Mouse (Mus musculus): ENCODE measurements around the gene Cit.
"Not testable (repeated sequence)": the region's sequence is repeated elsewhere in the genome, so short reads cannot be mapped to it uniquely, and the experiment has no call there.

Gene Cit

DNA sequence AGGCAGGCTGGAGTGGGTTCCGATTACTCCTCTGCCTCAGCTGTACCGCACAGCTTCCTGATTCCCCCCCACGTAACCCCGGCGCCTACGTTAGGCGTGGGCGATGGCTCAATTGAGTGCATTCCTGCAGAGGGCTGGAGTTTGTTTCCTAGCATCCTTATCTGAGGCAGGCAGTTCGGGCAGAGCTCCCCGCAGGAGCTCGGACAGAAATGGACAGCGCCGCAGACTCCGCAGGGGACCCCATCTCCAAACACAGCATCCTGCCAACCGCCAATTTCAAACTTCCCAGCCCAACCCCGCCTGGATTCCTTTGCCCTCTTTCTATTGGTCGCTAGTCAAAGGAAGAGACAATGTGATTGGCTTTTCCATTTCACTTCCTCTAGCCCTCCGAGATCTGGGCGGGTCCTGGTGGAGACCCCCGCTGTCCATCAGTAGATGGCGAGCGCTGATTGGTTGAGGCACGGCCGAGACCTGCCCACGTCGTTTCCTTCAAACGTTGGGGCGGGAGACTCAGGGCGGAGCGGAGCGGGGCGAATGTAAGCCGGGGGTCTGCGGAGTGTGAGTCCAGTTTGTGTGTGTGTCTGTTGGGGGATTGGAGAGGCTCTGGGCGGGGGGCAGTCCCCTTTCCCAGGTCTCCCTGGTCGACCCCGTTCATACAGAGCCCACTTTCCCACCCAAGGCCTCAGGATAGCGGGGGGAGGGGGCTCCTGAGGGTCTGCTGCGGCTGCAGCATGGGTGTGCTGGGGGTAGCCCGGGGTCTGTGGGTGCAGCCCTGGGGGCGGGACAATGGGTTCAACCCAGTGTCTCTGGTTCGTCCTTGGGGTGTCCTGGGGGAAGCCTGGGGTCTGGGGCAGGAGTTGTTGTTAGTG is at the start of gene Cit:
TSS of gene Cit (plus strand) at position 513 of the 869 bp plus-strand sequence.
- peak; percentile 97 for DNase-seq (ENCODE audit: low read depth)

DNA sequence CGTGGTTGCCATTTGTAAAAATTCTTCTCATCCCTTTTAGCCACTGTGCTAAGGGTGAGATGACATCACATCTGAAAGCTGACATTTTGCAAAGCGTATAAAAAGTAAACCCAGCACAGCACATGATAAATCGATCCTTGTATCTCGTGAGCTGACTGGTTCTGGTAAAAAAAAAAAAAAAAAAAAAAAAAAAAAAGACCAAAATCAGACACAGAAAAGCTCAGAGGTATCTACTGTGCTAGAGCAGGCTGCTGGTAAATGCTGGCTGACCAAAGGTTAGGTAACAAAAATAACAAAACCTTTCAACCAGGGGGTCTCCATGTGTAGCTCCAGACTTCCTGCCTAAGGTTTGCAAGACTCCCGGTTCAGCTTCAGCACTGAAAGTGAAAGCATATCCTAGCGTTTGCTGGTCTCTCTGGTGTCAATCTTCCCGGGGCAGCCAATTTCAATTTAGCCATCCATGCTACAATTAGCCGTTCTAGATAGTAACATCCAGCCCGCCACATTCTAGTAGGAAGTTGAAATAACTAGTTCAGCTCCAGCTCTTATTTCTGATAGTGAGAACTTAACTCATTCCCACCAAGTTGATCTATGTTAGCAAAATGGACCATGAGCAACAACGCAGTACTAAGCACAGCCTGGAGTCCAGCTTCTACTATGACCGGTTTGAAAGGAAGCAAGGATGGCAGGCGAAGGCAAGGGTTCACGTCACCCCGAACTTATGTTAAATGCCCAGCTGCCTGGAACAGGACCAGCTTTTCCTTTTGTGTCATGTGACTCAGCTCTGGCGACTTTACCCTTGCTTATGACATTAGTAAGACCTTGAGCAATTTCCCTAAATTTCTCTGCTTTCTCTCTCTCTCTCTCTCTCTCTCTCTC is 45.8 kb upstream of the Cit start:
- DNase-seq (ENCODE audit: low read depth) = peak; percentile 35

DNA sequence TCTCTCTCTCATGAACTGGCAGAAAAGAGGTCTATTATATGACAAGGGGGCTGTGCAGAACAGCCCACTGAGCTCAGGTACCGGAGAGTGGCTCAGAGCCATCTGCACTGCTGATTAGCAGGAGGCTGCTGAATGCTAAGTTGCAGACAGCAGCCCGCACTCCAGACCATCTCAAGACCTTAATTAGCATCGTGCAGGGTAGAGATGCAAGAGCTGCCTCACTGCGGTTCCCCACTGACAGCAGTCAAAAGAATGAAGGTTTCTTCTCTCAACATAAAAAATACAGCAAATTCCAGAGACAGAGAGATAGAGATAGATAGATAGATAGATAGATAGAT is 45.2 kb upstream of the Cit start:
- no peak for DNase-seq (ENCODE audit: low read depth)

DNA sequence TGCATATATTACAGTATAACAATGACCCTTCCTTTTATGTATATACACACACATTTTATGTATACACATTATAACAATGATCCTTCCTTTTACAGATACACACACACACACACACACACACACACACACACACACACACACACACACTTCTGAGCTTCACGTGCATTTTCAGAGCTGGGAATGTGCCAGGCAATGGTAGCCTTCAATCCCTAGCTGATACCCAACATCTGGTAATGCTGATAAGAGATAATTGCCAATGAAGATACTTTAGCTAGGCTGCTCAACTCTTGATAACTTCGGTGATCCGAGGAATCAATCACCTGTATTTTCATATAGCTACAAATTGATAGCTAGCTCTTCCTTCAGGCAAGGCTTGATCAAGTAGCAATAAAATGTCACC is 32.8 kb upstream of the Cit start:
- DNase-seq (ENCODE audit: low read depth) = no peak

DNA sequence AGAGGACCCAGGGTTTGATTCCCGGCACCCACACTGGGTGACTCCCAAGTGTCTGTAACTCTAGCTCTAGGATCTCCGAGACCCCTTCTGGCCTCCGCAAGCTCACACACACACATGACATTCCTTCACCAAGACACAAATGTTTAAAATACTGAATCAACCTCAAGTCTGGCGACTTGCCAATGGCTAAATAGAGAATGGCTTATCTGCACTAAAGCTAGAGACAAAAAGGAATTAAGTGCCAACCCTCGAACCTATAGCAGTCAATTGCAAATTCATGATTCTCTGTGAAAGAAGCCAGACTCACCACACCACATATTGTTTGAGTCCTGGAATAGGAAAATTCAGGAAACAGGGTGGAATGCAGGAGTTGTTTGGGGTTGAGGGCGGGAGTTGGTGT is 28.1 kb upstream of the Cit start:
- no peak for DNase-seq (ENCODE audit: low read depth)

DNA sequence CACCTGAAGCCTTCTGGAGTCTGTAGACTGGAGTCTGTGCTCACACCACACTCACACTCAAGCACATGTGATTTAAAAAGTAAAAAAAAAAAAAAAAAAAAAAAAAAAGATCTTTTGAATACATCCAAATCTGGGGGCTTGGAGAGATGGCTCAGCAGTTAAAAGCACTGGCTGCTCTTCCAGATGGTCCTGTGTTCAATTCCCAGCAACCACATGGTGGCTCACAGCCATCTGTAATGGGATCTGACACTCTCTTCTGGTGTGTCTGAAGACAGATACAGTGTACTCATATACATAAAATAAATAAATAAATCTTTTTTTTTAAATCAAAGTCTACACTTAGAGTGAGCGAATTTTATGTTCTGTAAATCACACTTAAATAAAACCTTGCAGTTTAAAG is 27.4 kb upstream of the Cit start:
- DNase-seq (ENCODE audit: low read depth) = not testable (repeated sequence)

DNA sequence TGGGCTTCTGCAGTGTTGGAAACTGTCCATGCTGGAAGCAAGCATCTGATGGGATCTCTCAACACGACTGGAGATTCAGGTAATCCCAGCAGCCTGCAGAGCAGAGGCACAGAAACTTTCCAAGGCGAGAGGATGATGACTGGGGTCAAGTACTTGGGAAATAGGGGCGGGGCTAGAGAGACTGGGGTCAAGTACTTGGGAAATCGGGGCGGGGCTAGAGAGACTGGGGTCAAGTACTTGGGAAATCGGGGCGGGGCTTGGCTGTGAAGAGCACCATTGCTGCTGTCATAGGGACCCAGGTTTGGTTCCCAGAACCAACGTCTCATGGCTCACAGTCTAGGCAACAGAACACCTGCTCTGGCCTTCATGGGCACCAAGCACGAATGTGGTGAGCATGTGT is 25.1 kb upstream of the Cit start:
- no peak for DNase-seq (ENCODE audit: low read depth)

DNA sequence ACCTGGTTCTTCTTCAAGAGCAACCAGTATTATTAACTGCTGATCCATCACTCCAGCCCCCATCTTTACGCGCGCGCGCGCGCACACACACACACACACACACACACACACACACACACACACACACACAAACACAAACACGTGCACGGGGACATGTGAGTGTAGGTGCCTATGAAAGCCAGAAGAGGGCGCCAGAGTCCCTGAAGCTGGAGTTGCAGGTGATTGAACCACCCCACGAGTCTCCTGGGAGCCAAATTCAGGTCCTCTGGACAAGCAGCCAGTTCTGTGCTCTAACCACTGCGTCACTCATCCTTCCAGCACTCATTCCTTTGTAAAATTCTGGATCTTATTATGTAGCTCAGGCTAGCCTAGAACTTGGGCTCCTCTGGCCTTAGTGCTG is 23.9 kb upstream of the Cit start:
- peak; percentile 26 for DNase-seq (ENCODE audit: low read depth)

DNA sequence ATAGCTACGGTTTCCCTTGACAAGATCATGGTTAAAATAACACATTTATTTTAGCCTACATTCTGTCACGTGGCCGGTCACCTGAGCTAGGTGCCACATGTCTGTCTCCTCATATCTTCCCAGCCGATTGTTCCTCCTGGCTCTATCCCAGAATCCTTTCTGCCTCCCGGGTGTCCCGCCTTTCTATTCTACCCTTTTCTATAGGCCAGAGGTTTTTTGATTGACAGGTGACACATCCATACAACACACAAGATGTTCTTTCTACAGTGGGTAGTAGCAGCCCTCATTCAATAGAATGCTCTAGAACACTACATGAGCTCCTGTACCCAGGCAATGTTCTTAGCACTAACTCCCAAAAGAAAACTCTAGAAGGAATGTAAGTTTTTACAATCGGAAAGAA is 23.2 kb upstream of the Cit start:
- DNase-seq (ENCODE audit: low read depth) = no peak

DNA sequence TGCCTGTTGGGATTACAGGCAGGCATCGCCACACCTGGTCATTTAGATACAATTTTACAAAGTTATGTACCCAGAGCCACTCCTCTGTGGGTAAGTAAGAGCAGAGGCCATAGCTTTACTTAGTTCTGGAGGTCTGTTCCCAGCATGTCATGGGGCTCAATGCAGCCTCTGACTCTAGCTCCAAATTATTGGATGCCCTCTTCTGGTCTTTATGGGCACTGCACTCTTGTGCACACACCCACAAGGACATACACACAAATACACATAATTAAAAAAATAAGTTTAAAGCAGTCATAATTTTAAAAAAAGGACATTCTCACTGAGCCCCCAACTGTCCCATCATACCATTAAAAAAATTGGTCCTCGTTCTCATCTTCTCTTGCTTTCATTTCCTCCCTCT is 12.3 kb upstream of the Cit start:
- no peak for DNase-seq (ENCODE audit: low read depth)

DNA sequence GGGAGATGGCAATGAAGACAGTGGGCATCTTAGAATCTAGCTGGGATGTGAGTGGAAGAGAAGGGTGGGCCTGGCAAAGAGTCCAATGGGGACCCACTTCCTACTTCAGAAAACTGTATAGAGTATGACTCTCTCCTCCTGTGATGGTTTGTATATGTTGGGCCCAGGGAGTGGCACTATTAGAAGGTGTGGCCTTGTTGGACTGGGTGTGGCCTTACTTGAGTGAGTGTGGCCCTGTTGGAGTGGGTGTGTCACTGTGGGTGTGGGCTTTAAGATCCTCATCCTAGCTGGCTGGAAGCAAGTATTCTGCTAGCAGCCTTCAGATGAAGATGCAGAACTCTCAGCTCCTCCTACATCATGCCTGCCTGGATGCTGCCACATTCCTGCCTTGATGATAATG is 11.3 kb upstream of the Cit start:
- not testable (repeated sequence) for DNase-seq (ENCODE audit: low read depth)

DNA sequence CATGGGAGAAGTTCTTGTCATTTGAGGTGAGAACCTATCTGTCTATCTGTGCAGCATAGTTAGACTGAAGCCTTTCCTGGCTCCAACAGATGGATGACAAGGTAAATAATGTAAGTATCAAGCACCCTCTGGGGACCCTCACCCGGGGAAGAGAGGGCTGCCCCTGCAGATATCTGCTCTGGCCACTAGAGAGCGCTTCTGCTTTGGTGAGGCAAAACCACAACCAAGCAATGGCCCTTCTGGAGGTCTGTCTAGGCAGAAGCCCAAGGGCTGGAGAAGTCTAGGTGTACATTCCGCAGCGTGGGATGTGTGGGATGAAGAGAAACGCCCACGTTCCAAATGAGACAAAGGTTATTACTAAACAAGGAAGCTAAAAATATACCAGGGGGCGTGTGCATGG is 9.8 kb upstream of the Cit start:
- peak; percentile 20 for DNase-seq (ENCODE audit: low read depth)

DNA sequence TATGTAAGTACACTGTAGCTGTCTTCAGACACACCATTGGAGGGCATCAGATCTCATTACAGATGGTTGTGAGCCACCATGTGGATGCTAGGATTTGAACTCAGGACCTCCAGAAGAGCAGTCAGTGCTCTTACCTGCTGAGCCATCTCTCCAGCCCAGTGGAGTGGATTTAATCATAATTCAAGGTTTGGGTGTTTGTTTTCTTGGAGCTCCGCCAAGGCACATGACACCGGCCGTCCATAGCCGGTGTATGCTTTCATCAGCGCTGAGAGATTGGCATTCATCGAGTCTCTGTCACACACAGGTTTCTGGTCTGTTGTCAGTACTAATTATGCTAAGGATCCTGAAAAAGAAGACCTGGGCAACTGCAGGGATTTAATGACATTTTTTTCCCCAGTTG is 7.0 kb upstream of the Cit start:
- no peak for DNase-seq (ENCODE audit: low read depth)

DNA sequence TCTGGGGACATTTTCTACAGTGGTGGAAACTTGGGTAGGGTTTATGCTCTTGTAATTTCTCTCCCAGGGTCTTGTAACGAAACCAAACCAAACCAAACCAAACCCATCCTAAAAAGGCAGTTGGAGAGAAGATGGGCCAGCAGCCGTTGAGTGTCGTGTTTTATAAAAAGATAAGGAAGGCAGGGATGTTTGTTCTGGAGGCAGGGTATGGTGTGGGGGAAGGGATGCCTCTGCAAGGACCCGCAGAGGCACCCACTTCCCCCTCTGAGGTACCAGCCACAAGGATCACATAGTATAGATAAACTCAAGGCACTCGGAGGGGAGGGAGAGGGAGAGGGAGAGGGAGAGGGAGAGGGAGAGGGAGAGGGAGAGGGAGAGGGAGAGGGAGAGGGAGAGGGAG is 4.6 kb upstream of the Cit start:
- DNase-seq (ENCODE audit: low read depth) = no peak

DNA sequence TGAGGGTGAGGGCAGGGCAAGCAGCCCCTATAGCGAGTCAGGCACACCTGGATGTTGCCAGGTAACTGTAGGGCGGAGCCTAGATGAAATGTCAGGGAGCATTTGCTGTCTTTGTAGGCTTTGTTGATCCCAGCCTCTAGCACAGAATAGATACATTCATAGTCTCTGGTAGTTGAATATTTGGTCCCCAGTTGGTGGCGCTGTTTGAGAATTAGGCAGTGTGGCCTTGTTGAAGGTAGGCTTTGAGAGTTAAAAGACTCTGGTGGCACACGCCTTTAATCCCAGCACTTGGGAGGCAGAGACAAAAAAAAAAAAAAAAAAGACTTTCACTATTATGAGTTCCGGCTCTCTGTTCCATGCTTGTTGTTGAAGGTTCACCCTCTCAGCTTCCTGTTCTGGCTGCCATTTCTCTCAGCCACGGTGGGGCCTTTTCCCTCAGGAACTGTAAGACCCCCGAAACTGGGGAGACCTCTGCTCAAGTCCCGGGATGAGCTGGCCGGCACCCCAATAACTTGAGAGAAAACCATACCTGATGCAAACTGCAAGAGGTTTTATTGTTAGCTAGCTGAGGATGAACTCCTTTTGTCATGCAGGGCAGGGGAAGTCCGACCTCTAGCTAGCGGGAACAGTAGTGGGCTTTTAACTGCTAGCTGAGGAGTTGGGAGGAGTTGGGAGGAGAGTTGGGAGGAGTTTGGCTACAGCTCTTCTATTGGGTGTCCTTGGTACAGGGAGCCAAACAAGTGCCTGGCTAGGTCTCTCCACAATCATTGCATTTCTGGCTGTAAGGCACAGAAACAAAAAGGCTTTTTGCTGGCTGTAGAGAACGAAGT is 3.9 kb upstream of the Cit start:
- no peak for DNase-seq (ENCODE audit: low read depth)

DNA sequence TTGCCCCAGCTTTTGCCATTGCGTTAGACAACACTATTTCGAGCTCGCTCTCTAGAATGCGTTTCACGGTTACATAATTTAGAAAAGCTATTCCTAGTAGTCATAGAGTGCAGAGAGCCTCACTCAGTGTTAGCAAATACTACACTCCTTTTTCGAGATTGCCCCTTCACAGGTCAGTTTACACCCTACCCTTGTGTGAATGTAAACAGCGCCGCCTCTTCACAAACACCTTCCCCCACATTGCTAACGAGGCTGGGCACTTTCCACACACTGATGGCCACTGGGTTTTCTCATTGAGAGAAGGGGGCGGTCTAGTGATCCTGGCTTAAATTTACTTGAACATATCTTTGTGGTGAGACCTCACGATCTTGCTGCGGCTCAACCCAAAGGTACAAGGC is 711 bp upstream of the Cit start:
- no peak for DNase-seq (ENCODE audit: low read depth)

DNA sequence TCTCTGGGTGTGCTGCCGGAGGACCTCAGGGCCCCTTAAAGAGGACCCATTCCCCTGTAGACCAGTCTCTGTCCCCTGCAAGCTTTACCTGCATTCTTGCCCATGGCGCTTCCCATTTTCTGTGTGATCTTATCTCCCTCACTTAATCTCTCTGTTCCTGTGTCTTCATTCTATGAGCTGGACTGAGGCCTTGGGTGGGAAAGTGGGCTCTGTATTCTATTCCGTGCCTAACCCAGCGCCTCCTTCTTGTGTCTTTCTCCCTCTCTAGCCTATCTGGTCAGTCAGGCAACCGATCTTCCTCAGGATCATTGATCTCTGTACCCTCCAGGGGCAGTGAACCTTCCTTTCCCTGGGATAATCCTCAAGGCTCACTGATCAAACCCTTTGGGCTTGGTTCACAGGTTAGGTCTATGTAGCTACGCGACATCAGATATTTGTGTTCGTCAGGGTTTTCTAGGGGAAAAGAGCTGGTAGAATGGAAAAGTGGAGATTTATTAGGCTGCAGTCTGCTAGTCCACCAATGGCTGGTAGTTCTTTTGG is 627 bp downstream of the Cit start:
- no peak for DNase-seq (ENCODE audit: low read depth)

DNA sequence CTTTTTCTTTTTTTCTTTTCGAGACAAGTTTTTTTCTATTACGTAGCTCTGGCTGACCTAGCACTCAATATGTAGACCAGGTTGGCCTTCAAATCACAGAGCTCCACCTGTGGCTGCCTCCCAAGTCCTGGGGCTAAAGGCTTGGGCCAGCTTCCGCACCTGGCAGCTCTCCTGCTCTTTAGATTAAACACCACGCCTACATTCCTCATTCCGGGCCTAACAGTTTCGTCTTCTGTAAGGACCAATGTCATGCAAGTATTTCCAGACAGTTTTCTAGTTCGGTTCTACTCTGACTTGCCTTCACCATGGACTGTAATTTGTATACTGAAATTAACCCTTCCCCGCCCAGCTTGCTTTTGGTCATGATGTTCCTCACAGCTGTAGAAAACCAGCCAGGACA is 2.1 kb downstream of the Cit start:
- no peak for DNase-seq (ENCODE audit: low read depth)

DNA sequence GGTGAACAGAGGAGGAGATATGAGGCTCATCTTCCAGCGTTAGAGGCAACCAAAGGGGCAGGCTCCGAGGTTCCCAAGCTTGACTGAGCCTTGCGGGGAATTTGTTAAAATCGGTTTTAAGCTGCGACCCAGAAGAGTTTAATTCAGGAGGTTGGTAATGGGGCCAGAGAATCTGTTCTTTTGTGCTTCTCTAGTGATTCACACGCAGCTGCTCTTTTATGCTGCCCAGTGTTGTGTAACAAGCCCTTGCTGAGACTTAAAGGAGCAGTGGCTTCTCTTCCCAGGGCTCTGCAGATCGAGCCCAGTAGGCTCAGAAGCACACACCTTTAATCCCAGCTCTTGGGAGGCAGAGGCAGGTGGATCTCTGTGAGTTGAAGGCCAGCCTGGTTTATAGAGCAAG is 3.4 kb downstream of the Cit start:
- DNase-seq (ENCODE audit: low read depth) = no peak

DNA sequence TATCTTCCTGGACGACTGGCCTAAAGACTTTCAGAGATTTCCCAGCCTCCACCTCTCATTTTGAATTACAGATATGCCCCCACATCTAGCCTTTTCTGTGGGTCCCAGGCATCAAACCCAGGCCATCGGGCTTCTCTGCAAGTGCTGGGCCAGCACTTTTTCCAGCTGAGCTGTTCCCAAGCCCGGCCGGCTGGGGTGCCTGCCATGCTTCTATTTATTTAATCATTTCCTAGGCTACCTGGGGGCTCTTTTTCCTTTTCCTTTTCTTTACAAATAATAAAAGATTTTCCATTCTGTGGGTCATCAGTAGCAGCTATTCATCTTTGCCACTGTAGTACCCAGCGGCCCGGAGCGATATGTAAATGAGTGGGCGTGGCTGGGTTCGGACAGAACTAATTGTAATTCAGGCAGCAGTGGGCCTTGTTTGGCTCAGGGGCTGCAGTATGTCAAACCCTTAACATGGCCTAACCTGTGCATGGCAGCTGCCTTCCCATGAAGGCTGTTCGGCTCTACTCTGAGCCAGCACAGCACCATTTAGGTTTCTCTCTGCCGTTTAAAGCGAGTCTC is 4.3 kb downstream of the Cit start:
- no peak for DNase-seq (ENCODE audit: low read depth)

DNA sequence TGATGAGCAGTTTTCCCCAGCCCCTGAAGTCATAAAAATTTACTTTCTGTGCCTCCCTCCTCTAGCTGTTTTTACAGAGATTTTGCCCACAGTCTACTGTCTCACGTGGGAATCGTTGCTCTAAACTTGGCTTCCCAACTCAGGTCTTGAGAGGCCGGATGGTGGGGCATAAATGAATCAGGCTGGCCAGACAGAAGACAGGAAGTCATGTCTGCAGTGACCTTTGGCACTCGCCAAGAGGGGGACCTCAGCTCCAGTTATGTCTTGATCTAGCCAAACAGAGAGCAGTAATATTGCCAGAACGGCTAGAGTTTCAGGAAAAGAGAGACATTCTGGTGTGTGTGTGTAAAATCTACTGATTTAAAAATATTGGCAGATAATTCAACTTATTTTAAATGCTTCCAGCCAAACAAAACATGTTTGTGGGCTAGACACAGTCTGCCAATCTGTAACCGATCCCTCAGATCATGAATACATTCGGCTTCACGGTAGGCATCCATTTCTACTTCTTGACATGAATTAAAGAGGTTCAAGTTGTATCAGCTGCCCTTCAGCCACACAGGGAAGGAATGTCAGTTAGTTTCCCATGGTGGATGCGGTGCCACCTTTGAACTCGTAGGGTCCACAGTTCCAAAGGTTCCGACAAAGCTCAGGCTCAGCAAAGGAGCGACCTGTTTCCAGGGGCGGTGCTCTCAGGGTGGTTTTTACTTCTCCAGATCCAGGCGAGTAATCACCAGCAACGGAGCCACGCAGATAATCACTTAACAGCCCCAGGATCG is 5.4 kb downstream of the Cit start:
- no peak for DNase-seq (ENCODE audit: low read depth)
